Mouse (Mus musculus): ENCODE measurements around the gene Cox16. TPM values are rescaled to one million over a fixed set of nuclear protein-coding genes. Genes with fewer than 3 reads are reported as not detected.

Gene Cox16
- 95.4 TPM for polyA plus RNA-seq (2014; fragmentation: Illumina TruSeq; extraction: RNeasy Lipid Tissue Mini Kit (QIAGEN cat#74804); ENCODE audit: low read depth, low replicate concordance)

DNA sequence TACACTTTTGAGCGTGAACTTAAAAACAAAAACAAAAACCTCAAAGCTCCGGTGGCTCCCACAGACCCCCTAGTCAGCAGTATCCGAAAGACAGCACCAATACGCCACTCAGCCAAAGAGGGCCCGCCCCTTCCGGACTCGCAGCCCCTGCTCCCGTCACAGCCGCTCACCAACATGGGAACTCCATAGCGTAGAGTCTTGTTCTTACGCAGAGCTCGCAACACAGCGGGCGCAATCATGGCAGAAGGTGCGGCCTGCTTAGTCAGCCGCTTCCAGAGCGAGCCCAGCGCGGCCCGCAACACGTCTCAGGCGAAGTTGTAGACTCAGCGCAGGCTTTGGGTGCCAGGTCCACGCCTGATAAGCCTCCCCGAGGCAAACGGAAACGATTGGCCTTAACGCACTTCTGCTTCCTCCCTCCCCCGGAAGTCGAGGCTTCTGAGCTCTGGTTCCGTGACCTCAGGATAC lies at the start of gene Cox16:
TSS of gene Cox16 (minus strand) at position 401 of the 465 bp plus-strand sequence.

DNA sequence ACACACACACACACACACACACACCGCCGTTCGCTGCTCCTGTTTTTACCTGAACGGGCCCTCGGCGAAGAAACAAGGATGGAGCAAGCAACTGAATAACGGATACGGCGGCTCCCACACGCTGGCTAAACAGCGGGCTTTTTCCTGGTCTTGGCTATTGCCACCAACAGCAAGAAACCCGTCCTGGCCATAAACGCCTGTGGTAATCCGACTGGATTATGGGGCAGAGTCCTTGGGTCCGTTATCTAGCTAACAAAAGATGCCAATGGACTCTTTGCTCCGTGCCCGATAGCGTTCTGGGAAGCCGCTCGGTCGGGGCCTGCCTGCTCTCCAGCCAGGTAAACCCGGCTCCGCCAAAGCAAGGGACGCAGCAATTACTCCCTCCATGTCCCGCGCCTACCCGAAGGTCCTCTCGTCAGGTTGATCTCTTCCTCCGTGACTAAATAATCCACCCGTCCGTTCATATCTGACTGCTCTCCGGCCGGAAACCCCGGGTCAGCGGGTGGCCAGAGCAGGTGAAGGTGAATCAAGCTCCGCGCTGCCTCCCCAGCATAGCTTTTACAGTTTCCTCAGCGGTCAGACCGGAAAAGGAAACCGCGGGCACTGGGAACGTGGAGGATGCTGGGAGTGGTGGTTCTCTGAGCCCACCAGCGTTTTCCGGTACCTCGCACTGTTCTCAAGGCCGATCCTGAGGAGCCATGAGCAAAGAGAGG lies 47.5 kb upstream of the Cox16 start, which contains the start of the genes Gm20498 and Synj2bp:
TSS of gene Gm20498 (minus strand) at position 590 of the 713 bp plus-strand sequence.
TSS of gene Synj2bp (minus strand) at position 596 of the 713 bp plus-strand sequence.

DNA sequence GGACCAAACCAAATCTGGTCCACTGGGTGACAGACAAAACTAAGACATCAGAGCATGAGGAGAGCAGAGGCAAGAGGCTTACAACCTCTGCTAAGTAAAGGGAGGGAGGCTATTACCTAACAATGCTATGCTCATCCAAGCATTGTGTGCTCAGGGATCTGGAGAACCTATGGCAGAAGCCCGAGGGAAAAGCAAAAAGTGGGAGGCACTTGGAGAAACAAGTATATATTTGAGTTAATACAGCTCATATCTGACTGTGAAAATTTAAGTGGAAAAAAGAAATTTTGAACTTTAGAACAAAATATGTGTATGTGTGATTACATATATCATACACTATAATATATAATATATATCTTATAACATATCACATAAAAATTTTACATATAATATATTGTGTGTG lies 63.1 kb downstream of the Cox16 start, which contains the start of gene Adam4:
TSS of gene Adam4 (minus strand) at position 101 of the 400 bp plus-strand sequence.

DNA sequence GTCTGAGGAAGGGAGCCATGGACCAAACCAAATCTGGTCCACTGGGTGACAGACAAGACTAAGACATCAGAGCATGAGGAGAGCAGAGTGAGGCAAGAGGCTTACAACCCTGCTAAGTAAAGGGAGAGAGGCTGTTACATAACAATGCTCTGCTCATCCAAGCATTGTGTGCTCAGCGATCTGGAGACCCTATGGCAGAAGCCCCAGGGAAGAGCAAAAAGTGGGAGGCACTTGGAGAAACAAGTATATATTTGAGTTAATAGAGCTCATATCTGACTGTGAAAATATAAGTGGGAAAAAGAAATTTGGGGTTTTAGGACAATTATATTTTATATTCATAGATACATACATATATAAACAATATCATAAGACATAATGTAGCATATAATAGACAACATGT lies 105.6 kb downstream of the Cox16 start, which contains the start of gene Gm4787:
TSS of gene Gm4787 (minus strand) at position 101 of the 400 bp plus-strand sequence.

DNA sequence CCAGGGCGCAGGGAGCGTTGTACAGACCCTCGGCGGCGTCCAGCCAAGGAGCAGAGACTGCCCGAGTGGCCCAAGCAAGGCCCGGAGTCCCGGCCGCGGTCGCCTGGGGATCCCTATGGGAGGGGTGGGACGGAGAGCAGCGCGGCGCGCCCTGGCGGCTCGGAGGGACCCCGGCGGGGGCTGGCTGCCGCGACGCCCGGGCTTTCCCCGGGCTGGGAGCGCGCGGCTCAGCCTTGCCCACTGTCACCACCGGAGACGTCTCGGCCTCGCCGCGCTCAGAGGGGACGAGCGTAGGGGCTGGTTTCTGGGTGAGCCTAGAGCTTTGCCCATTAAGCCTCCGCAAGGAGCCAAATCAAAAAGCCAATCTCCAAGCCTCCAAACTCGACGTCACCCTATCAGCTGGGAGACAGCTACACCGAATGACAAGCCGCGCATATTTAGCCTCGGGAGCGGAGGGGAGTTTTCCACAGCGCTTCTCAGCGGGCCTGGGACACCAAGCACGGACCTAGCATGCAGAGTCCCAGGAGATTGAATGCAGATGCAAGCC lies 152.0 kb downstream of the Cox16 start, which contains the start of gene Slc8a3:
TSS of gene Slc8a3 (minus strand) at position 306 of the 547 bp plus-strand sequence.

Other genes starting within 250 kb of the Cox16 start
- 0.17 TPM for gene Slc8a3, start 151.9 kb downstream of the Cox16 start, polyA plus RNA-seq (2014; fragmentation: Illumina TruSeq; extraction: RNeasy Lipid Tissue Mini Kit (QIAGEN cat#74804); ENCODE audit: low read depth, low replicate concordance)
- 2.3 TPM for gene Gm4787, start 105.7 kb downstream of the Cox16 start, polyA plus RNA-seq (2014; fragmentation: Illumina TruSeq; extraction: RNeasy Lipid Tissue Mini Kit (QIAGEN cat#74804); ENCODE audit: low read depth, low replicate concordance)
- 1.0 TPM for gene Adam4, start 63.2 kb downstream of the Cox16 start, polyA plus RNA-seq (2014; fragmentation: Illumina TruSeq; extraction: RNeasy Lipid Tissue Mini Kit (QIAGEN cat#74804); ENCODE audit: low read depth, low replicate concordance)
- gene Gm20498, start 47.8 kb upstream of the Cox16 start, polyA plus RNA-seq (2014; fragmentation: Illumina TruSeq; extraction: RNeasy Lipid Tissue Mini Kit (QIAGEN cat#74804); ENCODE audit: low read depth, low replicate concordance): 13.1 TPM
- gene Synj2bp, start 47.8 kb upstream of the Cox16 start, polyA plus RNA-seq (2014; fragmentation: Illumina TruSeq; extraction: RNeasy Lipid Tissue Mini Kit (QIAGEN cat#74804); ENCODE audit: low read depth, low replicate concordance): 25.5 TPM
- gene Adam21, start 83.3 kb upstream of the Cox16 start, polyA plus RNA-seq (2014; fragmentation: Illumina TruSeq; extraction: RNeasy Lipid Tissue Mini Kit (QIAGEN cat#74804); ENCODE audit: low read depth, low replicate concordance): 0.36 TPM
- 26.6 TPM for gene Med6, start 109.9 kb upstream of the Cox16 start, polyA plus RNA-seq (2014; fragmentation: Illumina TruSeq; extraction: RNeasy Lipid Tissue Mini Kit (QIAGEN cat#74804); ENCODE audit: low read depth, low replicate concordance)
- gene Ttc9, start 146.1 kb upstream of the Cox16 start, polyA plus RNA-seq (2014; fragmentation: Illumina TruSeq; extraction: RNeasy Lipid Tissue Mini Kit (QIAGEN cat#74804); ENCODE audit: low read depth, low replicate concordance): 4.0 TPM

Measured in adipose tissue, adult 10 weeks (tissue).